33 mouse cellular contexts compared by ENCODE assay signal in the genomic region with DNA sequence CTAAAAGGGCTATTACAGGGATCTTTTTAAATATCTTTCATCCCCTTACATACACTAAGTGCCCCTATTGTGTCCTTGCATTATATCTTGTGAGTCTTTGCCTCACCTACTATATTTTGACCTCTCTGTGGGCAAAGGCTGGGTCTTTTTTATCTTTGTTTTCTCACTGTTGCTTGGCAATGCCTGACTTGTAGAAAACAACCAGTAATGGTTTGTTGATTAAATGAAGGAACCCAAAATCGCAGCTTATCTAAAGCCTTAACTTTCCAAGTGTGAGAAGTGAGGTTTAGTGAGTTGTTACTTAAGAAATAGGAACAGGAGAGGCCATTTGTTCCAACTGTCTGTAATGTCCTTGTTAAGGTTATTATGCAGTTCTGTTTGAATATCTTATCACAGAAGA.
"Had no signal": no experiment of that assay in that cellular context is flagged by ENCODE, and none has a peak within 500 bp of the region (broad histone marks: within the 10 kb centered on the region; RNA-seq: fewer than 3 reads in every experiment).

No protein-coding gene starts in this region.

- H3K4me1 ChIP-seq: limb, embryonic 10.5 days; limb, embryonic 12.5 days; limb, embryonic 13.5 days; limb, embryonic 15.5 days; liver, embryonic 12.5 days; liver, embryonic 13.5 days; liver, embryonic 15.5 days; lung, embryonic 15.5 days; megakaryocyte, embryonic 14.5 days; midbrain, embryonic 10.5 days; midbrain, embryonic 12.5 days; midbrain, embryonic 13.5 days; midbrain, embryonic 15.5 days; neural tube, embryonic 12.5 days had no signal

- H3K9ac ChIP-seq: limb, embryonic 12.5 days; limb, embryonic 13.5 days; limb, embryonic 15.5 days; liver, embryonic 12.5 days; liver, embryonic 13.5 days; liver, embryonic 14.5 days; liver, embryonic 15.5 days; liver, postnatal 0 days; lung, embryonic 14.5 days; lung, embryonic 15.5 days; midbrain, embryonic 12.5 days; midbrain, embryonic 13.5 days; midbrain, embryonic 15.5 days; neural tube, embryonic 12.5 days had no signal

- H3K36me3 ChIP-seq: limb, embryonic 10.5 days; limb, embryonic 12.5 days; limb, embryonic 13.5 days; limb, embryonic 15.5 days; liver, embryonic 12.5 days; liver, embryonic 13.5 days; liver, embryonic 15.5 days; lung, embryonic 15.5 days; midbrain, embryonic 10.5 days; midbrain, embryonic 12.5 days; midbrain, embryonic 13.5 days; midbrain, embryonic 15.5 days; neural tube, embryonic 12.5 days had no signal

- H3K27me3 ChIP-seq: limb, embryonic 12.5 days; limb, embryonic 13.5 days; limb, embryonic 15.5 days; liver, embryonic 12.5 days; liver, embryonic 13.5 days; liver, embryonic 15.5 days; lung, embryonic 15.5 days; megakaryocyte, embryonic 14.5 days; midbrain, embryonic 12.5 days; midbrain, embryonic 13.5 days; midbrain, embryonic 15.5 days; neural tube, embryonic 12.5 days had no signal

- H3K27ac ChIP-seq: left cerebral cortex, adult 2 months; limb, embryonic 10.5 days; limb, embryonic 12.5 days; limb, embryonic 13.5 days; limb, embryonic 15.5 days; liver, embryonic 12.5 days; liver, embryonic 13.5 days; liver, embryonic 14.5 days; liver, embryonic 15.5 days; lung, embryonic 15.5 days; macrophage; midbrain, embryonic 10.5 days; midbrain, embryonic 12.5 days; midbrain, embryonic 13.5 days; midbrain, embryonic 15.5 days; neural tube, embryonic 12.5 days had no signal

- H3K4me2 ChIP-seq: limb, embryonic 12.5 days; limb, embryonic 13.5 days; limb, embryonic 15.5 days; liver, embryonic 11.5 days; liver, embryonic 12.5 days; liver, embryonic 13.5 days; liver, embryonic 15.5 days; lung, embryonic 14.5 days; lung, embryonic 15.5 days; midbrain, embryonic 11.5 days; midbrain, embryonic 12.5 days; midbrain, embryonic 13.5 days; midbrain, embryonic 15.5 days; neural tube, embryonic 12.5 days had no signal

- H3K4me3 ChIP-seq: left cerebral cortex, adult 2 months; limb, embryonic 10.5 days; limb, embryonic 12.5 days; limb, embryonic 13.5 days; limb, embryonic 15.5 days; liver, embryonic 12.5 days; liver, embryonic 13.5 days; liver, embryonic 15.5 days; lung, embryonic 15.5 days; megakaryocyte, embryonic 14.5 days; midbrain, embryonic 10.5 days; midbrain, embryonic 12.5 days; midbrain, embryonic 13.5 days; midbrain, embryonic 15.5 days; myocyte; neural tube, embryonic 12.5 days had no signal

- ATAC-seq: liver, embryonic 12.5 days; liver, postnatal 0 days; lung, postnatal 0 days; midbrain, embryonic 13.5 days; midbrain, embryonic 15.5 days; midbrain, embryonic 16.5 days had no signal

- DNase-seq: left cerebral cortex, postnatal 4 days; liver; liver, embryonic 13.5 days; liver, postnatal 0 days; lung, adult 18-20 months; lung, adult 2 months; lung, embryonic 14.5 days; lung, postnatal 10 days; lung, postnatal 14 days; lung, postnatal 36 days; lung, postnatal 4 days; midbrain, embryonic 14.5 days had no signal

- H3K9me3 ChIP-seq: limb, embryonic 10.5 days; limb, embryonic 12.5 days; limb, embryonic 13.5 days; limb, embryonic 15.5 days; liver, embryonic 12.5 days; liver, embryonic 13.5 days; liver, embryonic 15.5 days; lung, embryonic 15.5 days; megakaryocyte, embryonic 14.5 days; midbrain, embryonic 10.5 days; midbrain, embryonic 12.5 days; midbrain, embryonic 15.5 days; neural tube, embryonic 12.5 days had no signal
